Mouse (Mus musculus) kidney, adult 2 months (tissue): ENCODE data around the gene Nfib. TPM values are rescaled to one million over a fixed set of nuclear protein-coding genes. Genes with fewer than 3 reads are reported as not detected.

Experiments used
- DNase-seq: peaks from one replicate; pipeline ENCODE4 v3.0.0; 2021
- H3K27ac ChIP-seq: fragments of 200-500 bp; 2 replicates; pipeline ENCODE4 v1.5.1; 2012; ENCODE audit warnings: low read depth, low read length, control low read depth, inconsistent platforms; ENCODE audit not compliant: insufficient read depth
- H3K27me3 ChIP-seq: fragments of 200-500 bp; replicated peaks from 2 replicates; pipeline ENCODE4 v1.6.1; 2012; ENCODE audit warnings: mild to moderate bottlenecking, moderate library complexity, low read length, inconsistent platforms; ENCODE audit not compliant: control insufficient read depth, insufficient read depth
- H3K36me3 ChIP-seq: fragments of 200-500 bp; 2 replicates; pipeline ENCODE4 v1.6.1; 2012; ENCODE audit warnings: mild to moderate bottlenecking, moderate library complexity, low read length, inconsistent platforms; ENCODE audit not compliant: control insufficient read depth, insufficient read depth
- H3K4me1 ChIP-seq: fragments of 200-500 bp; 2 replicates; pipeline ENCODE4 v1.6.1; 2011; ENCODE audit warnings: low read length; ENCODE audit not compliant: control insufficient read depth, insufficient read depth
- H3K4me3 ChIP-seq: fragments of 200-500 bp; 2 replicates; pipeline ENCODE4 v1.5.1; 2011; ENCODE audit warnings: mild to moderate bottlenecking, low read depth, low read length, control low read depth; ENCODE audit not compliant: insufficient read depth
- CTCF ChIP-seq: fragments of 200-500 bp; conservative IDR thresholded peaks from 2 replicates; pipeline ENCODE4 v1.5.1; 2011; ENCODE audit warnings: low read depth, mild to moderate bottlenecking, control low read depth, low read length, moderate library complexity, mixed read lengths; ENCODE audit not compliant: insufficient read depth, insufficient read length
- POLR2A ChIP-seq: fragments of 200-500 bp; IDR thresholded peaks from one replicate; pipeline ENCODE4 v1.6.1; 2011; ENCODE audit warnings: low read depth, low read length, control low read depth
- WGBS: fragments of 180-500 bp; shearing (Covaris S2); methylation state at CpG from one replicate; pipeline ENCODE4 v1.1.7; 2018; 5-methylcytosine and 5-hydroxymethylcytosine counted together
- polyA plus RNA-seq: library from polyadenylated mRNA; depleted of rRNA; stranded (reverse); fragments of >200 nt; gene quantifications from 2 replicates; pipeline ENCODE4 v1.2.3, GENCODE M21; 2012

Nfib gene
- polyA plus RNA-seq, 1 experiment = 17.6 TPM

DNA sequence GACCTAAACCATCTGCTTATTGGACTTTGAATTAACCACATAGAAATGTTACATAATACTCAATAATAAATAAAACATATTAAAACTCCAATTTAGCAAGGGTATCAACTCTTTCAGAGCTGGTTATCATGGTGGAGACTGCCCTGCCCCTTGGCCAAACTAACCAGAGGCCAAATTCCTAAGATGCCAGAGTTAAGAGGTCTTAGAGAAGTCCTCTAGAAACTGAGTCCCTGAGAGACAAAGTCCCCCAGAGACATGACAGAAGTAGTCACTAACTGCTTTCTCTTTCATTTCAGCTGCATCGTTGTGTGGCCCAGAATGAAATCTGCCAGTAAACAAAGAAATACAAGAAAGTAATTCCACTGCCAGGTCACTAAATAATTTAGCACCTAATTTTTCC lies 221.7 kb downstream of the Nfib start:
- 17% methylated on average over 1 of the region's 1 CpGs for WGBS
- no peaks in the 10 kb centered on the region for H3K36me3 ChIP-seq
- no peak for DNase-seq
- H3K4me1 ChIP-seq = peaks cover 9% of the 10 kb centered on the region; the same call in 1 of the 2 replicates
- H3K27ac ChIP-seq = peak overlapping the region; percentile 71
- no peak overlapping the region for H3K4me3 ChIP-seq
- H3K27me3 ChIP-seq = no peaks in the 10 kb centered on the region
- no peak for TF ChIP-seq CTCF
- no peak for TF ChIP-seq POLR2A

DNA sequence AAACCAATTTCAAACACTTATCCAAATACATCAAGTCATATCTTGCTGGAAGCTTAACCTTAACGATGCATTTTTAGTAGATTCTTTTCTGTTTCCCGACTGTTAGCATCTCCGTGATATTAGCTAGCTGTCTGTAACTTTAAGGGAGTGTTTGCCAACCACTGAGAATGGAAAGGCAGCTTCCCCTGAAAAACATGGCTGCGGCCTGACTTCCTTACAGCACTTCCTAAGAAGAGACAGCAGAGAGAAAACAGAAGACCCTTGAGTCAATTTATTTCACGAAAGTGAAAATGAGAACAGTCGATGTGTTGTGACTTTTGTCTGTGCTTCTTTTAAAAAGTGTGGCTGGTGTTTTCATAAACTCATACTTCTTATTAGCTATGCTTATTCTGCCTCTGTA lies 222.3 kb downstream of the Nfib start:
- no peaks in the 10 kb centered on the region for H3K36me3 ChIP-seq
- no peaks in the 10 kb centered on the region for H3K27me3 ChIP-seq
- H3K4me1 ChIP-seq = peaks cover 9% of the 10 kb centered on the region; the same call in 1 of the 2 replicates
- no peak overlapping the region for H3K4me3 ChIP-seq
- 57% methylated on average over 6 of the region's 6 CpGs for WGBS
- peak overlapping the region; percentile 56 for H3K27ac ChIP-seq
- TF ChIP-seq CTCF = no peak
- TF ChIP-seq POLR2A = no peak
- no peak for DNase-seq

DNA sequence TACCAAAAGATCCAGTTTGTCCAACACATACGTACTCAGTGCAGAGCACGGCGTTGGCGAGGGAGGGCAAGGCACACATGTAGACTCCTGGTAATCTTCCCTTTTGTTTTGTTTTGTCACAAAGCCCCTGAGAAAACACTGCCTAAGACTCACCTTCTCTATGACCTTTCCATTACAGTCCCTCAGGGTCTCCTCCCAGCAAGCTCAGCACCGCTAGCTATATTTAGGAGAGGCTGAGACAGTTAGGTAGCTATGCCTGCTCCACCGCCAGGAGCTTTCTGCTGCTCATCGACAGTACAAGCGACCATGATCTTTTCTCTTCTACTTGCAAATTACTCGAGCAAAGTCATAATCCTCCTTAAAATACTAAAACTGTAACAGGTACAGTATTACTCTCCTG lies 224.9 kb downstream of the Nfib start:
- peaks cover 10% of the 10 kb centered on the region; the same call in 1 of the 2 replicates for H3K4me1 ChIP-seq
- H3K27me3 ChIP-seq = no peaks in the 10 kb centered on the region
- WGBS = 87% methylated on average over 9 of the region's 9 CpGs
- DNase-seq = no peak
- TF ChIP-seq CTCF (no peak), POLR2A (no peak)
- no peak overlapping the region for H3K27ac ChIP-seq
- no peaks in the 10 kb centered on the region for H3K36me3 ChIP-seq
- no peak overlapping the region for H3K4me3 ChIP-seq

DNA sequence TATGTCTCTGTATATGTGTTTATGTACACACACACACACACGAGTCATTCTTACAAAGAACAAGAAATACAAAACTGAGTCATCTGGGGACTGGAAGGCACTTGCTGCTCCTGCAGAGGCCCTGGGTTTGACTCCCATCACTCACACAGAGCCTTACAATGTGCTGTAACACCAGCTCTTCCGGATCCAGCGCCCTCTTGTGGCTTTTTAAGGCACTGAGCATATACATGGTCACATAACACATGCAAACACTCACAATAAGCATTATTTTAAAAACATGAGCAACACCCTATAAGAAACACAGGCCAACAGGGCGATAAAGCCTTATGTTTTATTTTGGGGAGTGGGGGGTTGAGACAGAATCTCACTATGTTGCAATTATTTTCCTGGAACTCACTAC lies 226.2 kb downstream of the Nfib start:
- Histone ChIP-seq H3K27ac (no peak overlapping the region), H3K36me3 (no peaks in the 10 kb centered on the region), H3K27me3 (no peaks in the 10 kb centered on the region), H3K4me3 (no peak overlapping the region), H3K4me1 (peaks cover 13% of the 10 kb centered on the region; the same call in 1 of the 2 replicates)
- 74% methylated on average over 4 of the region's 4 CpGs for WGBS
- TF ChIP-seq CTCF = 0 out of 2 replicates have a peak, but pooled peaks have one; percentile 21
- TF ChIP-seq POLR2A = no peak
- DNase-seq = no peak

DNA sequence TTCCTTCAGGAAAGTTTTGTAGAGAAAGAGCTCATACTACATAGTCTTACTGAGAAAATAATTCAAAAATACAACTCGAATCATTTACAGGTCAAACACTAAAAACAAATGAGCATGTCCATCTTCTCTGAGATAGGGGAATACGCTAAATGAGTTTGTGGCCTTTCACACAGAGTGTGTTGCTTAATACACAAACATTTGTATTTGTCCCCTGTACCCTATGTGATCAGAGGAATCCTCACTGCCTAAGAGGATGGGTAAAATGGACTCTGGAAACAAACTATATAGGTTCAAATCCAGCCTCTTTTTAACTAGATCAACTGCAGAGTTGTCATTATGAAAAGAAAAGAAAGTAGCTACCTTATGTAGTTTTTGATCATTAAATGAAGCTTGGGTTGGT lies 227.8 kb downstream of the Nfib start:
- DNase-seq = no peak
- H3K27ac ChIP-seq = no peak overlapping the region

DNA sequence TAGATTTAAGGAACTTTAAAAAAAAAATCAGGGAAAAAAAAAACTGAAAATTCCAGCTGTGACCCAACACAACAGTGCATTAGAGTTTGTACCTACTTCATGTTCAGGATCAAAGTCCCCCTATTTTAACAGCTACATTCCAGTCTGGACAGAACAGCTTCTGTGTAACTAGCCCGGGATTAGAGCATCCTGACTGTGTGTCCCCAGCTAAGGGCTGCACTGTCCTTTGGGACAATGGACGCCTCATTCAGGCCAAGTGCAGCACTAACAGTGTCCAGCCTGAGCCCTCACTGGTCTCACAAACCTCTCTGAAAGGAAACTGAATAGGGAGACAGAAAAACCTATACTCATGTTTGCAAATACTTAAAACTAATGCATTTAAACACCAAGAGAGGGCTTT lies 229.1 kb downstream of the Nfib start:
- no peaks in the 10 kb centered on the region for H3K27me3 ChIP-seq
- no peaks in the 10 kb centered on the region for H3K36me3 ChIP-seq
- WGBS = 47% methylated on average over 2 of the region's 2 CpGs
- DNase-seq = peak; percentile 53
- H3K4me1 ChIP-seq = peaks cover 15% of the 10 kb centered on the region; the same call in 1 of the 2 replicates
- no peak overlapping the region for H3K27ac ChIP-seq
- TF ChIP-seq POLR2A = no peak
- no peak for TF ChIP-seq CTCF
- H3K4me3 ChIP-seq = no peak overlapping the region

More for the DNA sequence above, 227.8 kb downstream of the Nfib start:
- Histone ChIP-seq H3K36me3 (no peaks in the 10 kb centered on the region), H3K27me3 (no peaks in the 10 kb centered on the region), H3K4me3 (no peak overlapping the region), H3K4me1 (peaks cover 15% of the 10 kb centered on the region; the same call in 1 of the 2 replicates)
- TF ChIP-seq CTCF (no peak), POLR2A (no peak)
- WGBS = 93% methylated on average over 2 of the region's 2 CpGs

DNA sequence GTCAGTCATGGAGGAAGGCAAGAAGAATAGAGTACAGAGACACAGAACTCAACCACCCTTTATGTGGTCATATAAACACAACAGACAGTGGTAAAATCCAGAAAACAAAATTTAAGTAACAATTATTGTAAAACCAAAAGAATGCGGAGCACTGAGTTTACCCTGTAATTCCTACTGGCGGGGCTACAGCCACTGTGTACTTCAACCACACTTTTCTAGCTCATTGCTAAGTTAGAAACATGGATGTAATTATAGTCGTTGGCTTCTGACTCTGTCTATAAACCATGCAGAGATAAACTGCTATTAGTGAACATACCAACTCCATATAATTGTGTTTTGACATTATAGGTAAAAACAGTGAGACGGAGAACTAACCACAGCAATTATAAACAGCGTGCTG lies 231.2 kb downstream of the Nfib start:
- Histone ChIP-seq H3K4me3 (no peak overlapping the region), H3K4me1 (peaks cover 20% of the 10 kb centered on the region), H3K36me3 (no peaks in the 10 kb centered on the region), H3K27ac (no peak overlapping the region), H3K27me3 (no peaks in the 10 kb centered on the region)
- WGBS = 80% methylated on average over 5 of the region's 5 CpGs
- no peak for TF ChIP-seq CTCF
- no peak for TF ChIP-seq POLR2A
- DNase-seq = no peak
